8 mouse cellular contexts compared by ENCODE assay signal in the genomic region with DNA sequence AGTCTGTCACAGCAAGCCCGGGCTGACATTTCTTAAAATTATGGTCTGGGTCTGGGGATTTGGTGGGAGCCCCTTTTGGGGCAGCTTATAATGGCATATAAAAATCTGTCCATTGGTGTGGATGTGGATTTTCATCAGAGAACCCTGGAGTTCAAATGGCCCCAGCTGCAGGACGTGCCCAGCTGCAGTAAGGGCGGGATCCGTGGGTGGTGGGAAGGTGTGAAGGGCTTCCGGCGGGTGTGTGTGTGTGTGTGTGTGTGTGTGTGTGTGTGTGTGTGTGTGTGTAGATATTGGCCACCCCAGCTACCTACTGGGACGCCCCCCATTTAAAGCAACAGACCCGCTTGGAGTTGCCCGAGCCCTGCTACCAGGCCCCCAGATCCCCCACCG. TPM values are rescaled to one million over a fixed set of nuclear protein-coding genes. Genes with fewer than 3 reads are reported as not detected.
A peak's percentile ranks its signal among the peaks of the same experiment; 100 is the strongest.
DNase-seq lines count a peak whose midpoint lies in the region; ATAC-seq and TF ChIP-seq lines count a peak whose summit lies in the region.

No protein-coding gene starts in this region.

- H3K4me1 ChIP-seq in heart, embryonic 13.5 days = peaks cover 37% of the 10 kb centered on the region
- peaks cover 70% of the 10 kb centered on the region for H3K4me1 ChIP-seq in E14TG2a.4 (replicated peaks; ENCODE audit: low read depth, low read length)
- peaks cover 61% of the 10 kb centered on the region for H3K4me1 ChIP-seq in hindbrain, embryonic 10.5 days (replicated peaks)

- no peak for DNase-seq in heart, postnatal 25 days (ENCODE audit: low spot score)
- DNase-seq in hindbrain, embryonic 10.5 days (ENCODE audit: low spot score) = no peak
- no peak for DNase-seq in urinary bladder, postnatal 10 days (ENCODE audit: low spot score)
- DNase-seq in adipocyte (ENCODE audit: low spot score) = no peak
- DNase-seq in kidney, postnatal 4 days = no peak

- intact Hi-C loops in heart, postnatal 25 days (cut with DNase I) = loop anchor here (10.0 kb wide), 2 partner anchors 767 to 1217 kb away; no protein-coding TSS in a partner anchor

- 2% methylated on average over 10 of the region's 10 CpGs for WGBS in heart, embryonic 13.5 days
- under 1% methylated on average over 10 of the region's 10 CpGs for WGBS in hindbrain, embryonic 10.5 days
- WGBS in macrophage (ENCODE audit: missing documents) = 13% methylated on average over 7 of the region's 10 CpGs

- H3K79me2 ChIP-seq in macrophage (ENCODE audit: inconsistent target) = peaks cover 31% of the 10 kb centered on the region

- peak overlapping the region; percentile 88 for H3K4me2 ChIP-seq in heart, embryonic 13.5 days

- H3K9ac ChIP-seq in heart, embryonic 13.5 days = peak overlapping the region; percentile 86

- no peaks in the 10 kb centered on the region for H3K9me3 ChIP-seq in heart, embryonic 13.5 days
- no peaks in the 10 kb centered on the region for H3K9me3 ChIP-seq in E14TG2a.4 (ENCODE audit: low read length)
- H3K9me3 ChIP-seq in hindbrain, embryonic 10.5 days = no peaks in the 10 kb centered on the region

- TF ChIP-seq CTCF in E14TG2a.4 (conservative IDR thresholded peaks at IDR 0.05; ENCODE audit: low read length) = no peak

- no peak for ATAC-seq in heart, embryonic 13.5 days (ENCODE audit: extremely low read depth, insufficient number of reproducible peaks, low FRiP score, low TSS enrichment)

- H3K4me3 ChIP-seq in heart, embryonic 13.5 days = peak overlapping the region; percentile 86
- H3K4me3 ChIP-seq in E14TG2a.4 (replicated peaks; ENCODE audit: low read length) (peak overlapping the region; percentile 75), macrophage (ENCODE audit: inconsistent target) (peak overlapping the region; percentile 33)
- H3K4me3 ChIP-seq in hindbrain, embryonic 10.5 days = peak overlapping the region; percentile 85

- no peaks in the 10 kb centered on the region for H3K27me3 ChIP-seq in heart, embryonic 13.5 days (replicated peaks)
- peaks cover 46% of the 10 kb centered on the region for H3K27me3 ChIP-seq in E14TG2a.4 (ENCODE audit: insufficient read depth, low read length)
- peaks cover 9% of the 10 kb centered on the region for H3K27me3 ChIP-seq in hindbrain, embryonic 10.5 days (ENCODE audit: insufficient read depth, poor library complexity, severe bottlenecking)

- H3K27ac ChIP-seq in heart, embryonic 13.5 days (replicated peaks) = peak overlapping the region; percentile 98
- peak overlapping the region; percentile 98 for H3K27ac ChIP-seq in hindbrain, embryonic 10.5 days
- H3K27ac ChIP-seq in macrophage = peak overlapping the region; percentile 90

- H3K36me3 ChIP-seq in heart, embryonic 13.5 days = peaks cover 10% of the 10 kb centered on the region
- H3K36me3 ChIP-seq in E14TG2a.4 (ENCODE audit: insufficient read depth, low read length) (no peaks in the 10 kb centered on the region), macrophage (ENCODE audit: inconsistent target) (no peaks in the 10 kb centered on the region)
- H3K36me3 ChIP-seq in hindbrain, embryonic 10.5 days = peaks cover 5% of the 10 kb centered on the region; the same call in 1 of the 2 replicates

RNA-seq across cellular contexts. Expression of gene Id2, which starts 1.2 kb away (rescaled TPM):
- 255 and 280 TPM in 2 replicates for polyA plus RNA-seq in heart, embryonic 13.5 days (2015; fragmentation: Nextera tagmentation; extraction: Ambion mirVana)
- total RNA-seq in heart, postnatal 25 days (2021) = 10 to 100 TPM; 12.6 TPM
- polyA plus RNA-seq in hindbrain, embryonic 10.5 days (2016; fragmentation: Nextera tagmentation; extraction: Ambion mirVana) = 360 and 369 TPM in 2 replicates
- 100 to 1,000 TPM in 25 of 26 experiments, 10 to 100 TPM in 1; 83.2 to 456 (median 269) TPM for total RNA-seq in macrophage (2018; cell fraction: chromatin; rRNA removed)
- 100 to 1,000 TPM; 163 to 916 (median 449) TPM for total RNA-seq in macrophage (2018; cell fraction: cytosol; rRNA removed)
- 100 to 1,000 TPM; 117 to 702 (median 548) TPM for total RNA-seq in macrophage (2018; cell fraction: nucleus; rRNA removed)
- 163 to 453 TPM (median 232 TPM) in 3 replicates for polyA plus RNA-seq in macrophage (2018)

Comparison
In these comparisons a context has a peak if more than half of its experiments do, and no peak if none do; other contexts are left out.
1. H3K4me3 ChIP-seq: peak in every context shown above with its lines; median percentile 86 in heart, embryonic 13.5 days; 85 in hindbrain, embryonic 10.5 days; 75 in E14TG2a.4; 33 in macrophage.